In genomic region chr6:42395960-42396809, GRCm38 (mm10) we compare ENCODE assay signal across 9 mouse cellular contexts. TPM values are rescaled to one million over a fixed set of nuclear protein-coding genes. Genes with fewer than 3 reads are reported as not detected.
DNase-seq lines count a peak whose midpoint lies in the region; ATAC-seq and TF ChIP-seq lines count a peak whose summit lies in the region.
"Had no signal": no experiment of that assay in that cellular context is flagged by ENCODE, and none has a peak within 500 bp of the region (broad histone marks: within the 10 kb centered on the region; RNA-seq: fewer than 3 reads in every experiment).

No protein-coding gene starts in this region.

- H3K9me3 ChIP-seq in lung, embryonic 14.5 days (ENCODE audit: low read depth, low read length), result no peaks in the 10 kb centered on the region
- H3K9me3 ChIP-seq in stomach, embryonic 16.5 days (replicated peaks; ENCODE audit: control insufficient read depth, low read length), result no peaks in the 10 kb centered on the region
- no peaks in the 10 kb centered on the region for H3K9me3 ChIP-seq in forebrain, embryonic 10.5 days
- H3K9me3 ChIP-seq: neural tube, embryonic 12.5 days had no signal

- WGBS in lung, embryonic 14.5 days, result 26% methylated on average over 9 of the region's 9 CpGs
- WGBS in stomach, embryonic 16.5 days, result 31% methylated on average over 9 of the region's 9 CpGs
- 86% methylated on average over 9 of the region's 9 CpGs for WGBS in forebrain, embryonic 10.5 days

- DNase-seq in cerebellum, adult 11 months, result no peak
- peak; percentile 95 to 98 for DNase-seq in adrenal gland, adult (ENCODE audit: inconsistent age in 2 of 2, low spot score in 1 of 2)
- peak; percentile 89 for DNase-seq in fibroblast of lung, adult 2 months (ENCODE audit: low read depth)
- DNase-seq in heart, postnatal 4 days, result peak; percentile 89
- peak; percentile 97 for DNase-seq in lung, embryonic 14.5 days
- DNase-seq in forebrain, embryonic 10.5 days (ENCODE audit: extremely low spot score, low spot score), result no peak

- no peak overlapping the region for H3K4me2 ChIP-seq in lung, embryonic 14.5 days
- 0 out of 2 replicates have a peak overlapping the region, but pooled peaks have one; percentile 9 for H3K4me2 ChIP-seq in stomach, embryonic 16.5 days (ENCODE audit: low read depth, low read length)
- H3K4me2 ChIP-seq: neural tube, embryonic 12.5 days had no signal

- no peak for TF ChIP-seq CTCF in lung, embryonic 14.5 days (IDR thresholded peaks at IDR 0.05; ENCODE audit: low read depth)

- peak; percentile 52 for ATAC-seq in cerebellum, adult (ENCODE audit: insufficient number of reproducible peaks, low FRiP score, low TSS enrichment)
- ATAC-seq in lung, embryonic 14.5 days (ENCODE audit: insufficient read depth), result peak; percentile 92
- peak; percentile 90 for ATAC-seq in stomach, embryonic 16.5 days (ENCODE audit: insufficient read depth, low FRiP score)

- H3K9ac ChIP-seq in lung, embryonic 14.5 days, result no peak overlapping the region
- H3K9ac ChIP-seq in stomach, embryonic 16.5 days (ENCODE audit: low read length), result no peak overlapping the region
- H3K9ac ChIP-seq: neural tube, embryonic 12.5 days had no signal

- H3K4me1 ChIP-seq in lung, embryonic 14.5 days (ENCODE audit: insufficient read depth), result 0 out of 2 replicates have a peak, but pooled peaks cover 7% of the 10 kb centered on the region
- H3K4me1 ChIP-seq in stomach, embryonic 16.5 days (ENCODE audit: control insufficient read depth, insufficient read depth, low read length), result peaks cover 20% of the 10 kb centered on the region
- H3K4me1 ChIP-seq in forebrain, embryonic 10.5 days, result no peaks in the 10 kb centered on the region
- H3K4me1 ChIP-seq: neural tube, embryonic 12.5 days had no signal

- no peak overlapping the region for H3K4me3 ChIP-seq in lung, embryonic 14.5 days (ENCODE audit: low read depth, low read length)
- H3K4me3 ChIP-seq in stomach, embryonic 16.5 days (replicated peaks; ENCODE audit: low read length), result no peak overlapping the region
- H3K4me3 ChIP-seq in forebrain, embryonic 10.5 days, result no peak overlapping the region
- H3K4me3 ChIP-seq: neural tube, embryonic 12.5 days had no signal

- peak overlapping the region; percentile 76; the same call in 1 of the 2 replicates for H3K27ac ChIP-seq in lung, embryonic 14.5 days (ENCODE audit: low read depth)
- H3K27ac ChIP-seq in stomach, embryonic 16.5 days (ENCODE audit: low read length), result peak overlapping the region; percentile 89
- no peak overlapping the region for H3K27ac ChIP-seq in forebrain, embryonic 10.5 days
- H3K27ac ChIP-seq: neural tube, embryonic 12.5 days had no signal

- no peaks in the 10 kb centered on the region for H3K27me3 ChIP-seq in lung, embryonic 14.5 days (ENCODE audit: insufficient read depth, low read length)
- no peaks in the 10 kb centered on the region for H3K27me3 ChIP-seq in stomach, embryonic 16.5 days (ENCODE audit: control insufficient read depth, insufficient read depth, low read length)
- H3K27me3 ChIP-seq in forebrain, embryonic 10.5 days (ENCODE audit: poor library complexity, severe bottlenecking), result no peaks in the 10 kb centered on the region
- H3K27me3 ChIP-seq: neural tube, embryonic 12.5 days had no signal

- no peaks in the 10 kb centered on the region for H3K36me3 ChIP-seq in lung, embryonic 14.5 days (ENCODE audit: insufficient read depth)
- no peaks in the 10 kb centered on the region for H3K36me3 ChIP-seq in stomach, embryonic 16.5 days (ENCODE audit: control insufficient read depth, insufficient read depth, low read length)
- H3K36me3 ChIP-seq in forebrain, embryonic 10.5 days (replicated peaks), result no peaks in the 10 kb centered on the region
- H3K36me3 ChIP-seq: neural tube, embryonic 12.5 days had no signal

RNA-seq across cellular contexts. Expression of gene Tas2r143, which starts 3.9 kb away (rescaled TPM):
- total RNA-seq in heart, postnatal 4 days (2021), result under 1 TPM in 1 of 2 experiments, not detected in 1; 0.41 TPM
- polyA plus RNA-seq in lung, embryonic 14.5 days (2014; fragmentation: Nextera tagmentation; extraction: Ambion mirVana), result not detected in 2 replicates
- polyA plus RNA-seq in stomach, embryonic 16.5 days (2015; fragmentation: Nextera tagmentation; extraction: Ambion mirVana), result not detected in 2 replicates
- not detected in 2 replicates for polyA plus RNA-seq in forebrain, embryonic 10.5 days (2016; fragmentation: Nextera tagmentation; extraction: Ambion mirVana)
- polyA plus RNA-seq: neural tube, embryonic 12.5 days had no signal

RNA-seq across cellular contexts. Expression of gene Tas2r135, which starts 9.0 kb away (rescaled TPM):
- total RNA-seq in heart, postnatal 4 days (2021), result under 1 TPM; 0.24 to 0.25 TPM
- polyA plus RNA-seq in lung, embryonic 14.5 days (2014; fragmentation: Nextera tagmentation; extraction: Ambion mirVana), result not detected in 2 replicates
- polyA plus RNA-seq in stomach, embryonic 16.5 days (2015; fragmentation: Nextera tagmentation; extraction: Ambion mirVana), result not detected in 2 replicates
- not detected in 2 replicates for polyA plus RNA-seq in forebrain, embryonic 10.5 days (2016; fragmentation: Nextera tagmentation; extraction: Ambion mirVana)
- polyA plus RNA-seq: neural tube, embryonic 12.5 days had no signal

RNA-seq across cellular contexts. Expression of gene Epha1, which starts 23.1 kb away (rescaled TPM):
- under 1 TPM; 0.52 to 0.70 TPM for total RNA-seq in heart, postnatal 4 days (2021)
- polyA plus RNA-seq in lung, embryonic 14.5 days (2014; fragmentation: Nextera tagmentation; extraction: Ambion mirVana), result 5.7 and 7.0 TPM in 2 replicates
- 25.5 and 31.3 TPM in 2 replicates for polyA plus RNA-seq in stomach, embryonic 16.5 days (2015; fragmentation: Nextera tagmentation; extraction: Ambion mirVana)
- polyA plus RNA-seq in forebrain, embryonic 10.5 days (2016; fragmentation: Nextera tagmentation; extraction: Ambion mirVana), result 1.8 and 2.0 TPM in 2 replicates

RNA-seq across cellular contexts. Expression of gene Tas2r126, which starts 38.1 kb away (rescaled TPM):
- total RNA-seq in heart, postnatal 4 days (2021), result not detected
- polyA plus RNA-seq in lung, embryonic 14.5 days (2014; fragmentation: Nextera tagmentation; extraction: Ambion mirVana), result not detected in 2 replicates
- polyA plus RNA-seq in stomach, embryonic 16.5 days (2015; fragmentation: Nextera tagmentation; extraction: Ambion mirVana), result not detected in 2 replicates
- polyA plus RNA-seq in forebrain, embryonic 10.5 days (2016; fragmentation: Nextera tagmentation; extraction: Ambion mirVana), result not detected in 2 replicates
- polyA plus RNA-seq: neural tube, embryonic 12.5 days had no signal

RNA-seq across cellular contexts. Expression of gene Zyx, which starts 46.8 kb away (rescaled TPM):
- 100 to 1,000 TPM; 161 to 166 TPM for total RNA-seq in heart, postnatal 4 days (2021)
- polyA plus RNA-seq in lung, embryonic 14.5 days (2014; fragmentation: Nextera tagmentation; extraction: Ambion mirVana), result 194 and 198 TPM in 2 replicates
- polyA plus RNA-seq in stomach, embryonic 16.5 days (2015; fragmentation: Nextera tagmentation; extraction: Ambion mirVana), result 99.0 and 107 TPM in 2 replicates
- 79.3 and 80.8 TPM in 2 replicates for polyA plus RNA-seq in forebrain, embryonic 10.5 days (2016; fragmentation: Nextera tagmentation; extraction: Ambion mirVana)

Comparison
In these comparisons a context has a peak if more than half of its experiments do, and no peak if none do; other contexts are left out.
1. DNase-seq: peak in adrenal gland, adult (2 of 2), fibroblast of lung, adult 2 months (single experiment), heart, postnatal 4 days (single experiment) and lung, embryonic 14.5 days (single experiment); none in cerebellum, adult 11 months (single experiment) and forebrain, embryonic 10.5 days (single experiment).
2. Peak in every context shown above with its lines, with median percentiles within 50 percentile points of each other: ATAC-seq.